Mouse (Mus musculus): ENCODE data around the gene Higd1b. TPM values are rescaled to one million over a fixed set of nuclear protein-coding genes. Genes with fewer than 3 reads are reported as not detected.

Higd1b gene
- polyA plus RNA-seq, 1 experiment from 2014 or later = 10.2 TPM

DNA sequence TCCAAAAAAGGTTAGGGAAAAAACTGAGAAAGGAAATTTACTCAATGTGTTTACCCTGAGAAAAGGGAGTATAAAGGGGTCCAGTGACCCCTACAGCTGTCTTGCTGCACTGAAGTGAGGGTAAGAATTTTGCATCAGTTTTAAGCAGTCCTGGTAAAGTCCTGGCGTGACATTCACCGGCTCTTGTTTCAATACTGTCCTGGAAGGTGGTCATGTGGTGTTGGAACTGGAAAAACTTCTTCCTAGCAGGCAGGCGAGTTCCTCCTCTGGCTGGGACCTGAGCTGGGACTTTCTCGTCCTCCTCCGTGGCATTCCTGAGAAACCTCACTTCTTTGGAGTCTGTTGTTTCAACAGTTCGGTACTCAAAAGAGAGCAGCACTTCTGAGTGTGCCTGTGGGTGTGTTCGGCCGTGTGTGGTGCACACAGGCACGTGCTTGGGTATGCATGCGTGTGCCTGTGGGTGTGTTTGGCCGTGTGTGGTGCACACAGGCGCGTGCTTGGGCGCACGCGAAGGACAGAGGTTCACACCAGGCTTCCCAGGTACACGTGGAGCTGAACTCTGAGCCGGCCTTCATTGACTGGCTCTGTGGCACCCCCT, 2.9 kb upstream of the Higd1b start:
- WGBS = 78% methylated on average over 18 of the region's 18 CpGs
- Histone ChIP-seq H3K27me3 (ENCODE audit: control insufficient read depth, insufficient read depth, low read length) (no peaks in the 10 kb centered on the region), H3K27ac (ENCODE audit: low read depth, low read length) (no peak overlapping the region), H3K4me2 (ENCODE audit: low read depth, low read length) (no peak overlapping the region), H3K36me3 (ENCODE audit: control insufficient read depth, insufficient read depth, low read length) (peaks cover 9% of the 10 kb centered on the region), H3K4me3 (ENCODE audit: low read depth, low read length) (no peak overlapping the region), H3K4me1 (ENCODE audit: control insufficient read depth, insufficient read depth, low read length) (no peaks in the 10 kb centered on the region), H3K9ac (replicated peaks; ENCODE audit: low read depth, low read length) (no peak overlapping the region), H3K9me3 (ENCODE audit: control insufficient read depth, low read length) (no peaks in the 10 kb centered on the region)
- no peak for ATAC-seq (ENCODE audit: low read depth)

DNA sequence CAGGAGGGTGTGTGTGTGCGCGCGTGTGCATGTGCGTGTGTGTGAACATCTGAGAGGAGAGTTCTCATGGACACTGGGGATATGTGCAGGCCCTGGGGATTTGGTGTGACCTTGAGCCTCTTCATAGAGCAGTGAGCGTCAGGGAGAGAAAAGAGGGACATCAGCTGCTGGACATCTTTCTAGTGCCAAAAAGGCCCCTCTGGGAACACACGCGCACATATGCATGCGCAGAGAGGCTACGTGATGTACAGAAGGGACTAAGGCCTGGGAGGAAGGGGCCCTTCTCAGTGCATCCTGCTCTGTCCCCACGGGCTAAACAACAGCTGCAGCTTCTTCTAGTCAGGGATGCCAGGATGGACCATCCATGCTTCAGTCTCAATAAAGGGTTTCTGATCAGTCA, 1.4 kb upstream of the Higd1b start:
- WGBS = 74% methylated on average over 10 of the region's 10 CpGs
- H3K4me3 ChIP-seq (ENCODE audit: low read depth, low read length) = no peak overlapping the region
- no peak for ATAC-seq (ENCODE audit: low read depth)
- no peaks in the 10 kb centered on the region for H3K27me3 ChIP-seq (ENCODE audit: control insufficient read depth, insufficient read depth, low read length)
- H3K27ac ChIP-seq (ENCODE audit: low read depth, low read length) = no peak overlapping the region
- no peak overlapping the region for H3K4me2 ChIP-seq (ENCODE audit: low read depth, low read length)
- no peak overlapping the region for H3K9ac ChIP-seq (replicated peaks; ENCODE audit: low read depth, low read length)
- peaks cover 23% of the 10 kb centered on the region for H3K36me3 ChIP-seq (ENCODE audit: control insufficient read depth, insufficient read depth, low read length)
- no peaks in the 10 kb centered on the region for H3K4me1 ChIP-seq (ENCODE audit: control insufficient read depth, insufficient read depth, low read length)
- no peaks in the 10 kb centered on the region for H3K9me3 ChIP-seq (ENCODE audit: control insufficient read depth, low read length)

DNA sequence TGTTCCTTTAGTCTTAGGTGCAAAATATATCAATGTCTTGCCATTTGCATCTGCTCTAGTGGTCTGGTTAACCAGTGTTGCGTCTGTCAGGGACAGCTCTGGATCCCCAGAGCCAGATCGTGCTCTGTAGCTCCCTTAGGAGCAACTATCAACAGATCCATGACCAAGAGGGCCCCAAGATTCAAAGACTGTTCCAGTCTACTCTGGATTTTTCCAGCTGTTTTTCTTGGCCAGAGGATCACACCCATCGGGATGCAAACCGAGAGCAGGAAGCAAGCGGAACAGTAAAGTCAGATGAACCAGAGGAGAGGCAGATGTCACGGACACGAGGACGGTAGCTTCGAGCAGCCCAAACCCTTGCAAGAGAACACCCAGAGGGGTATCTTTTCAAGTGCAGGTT, 497 bp downstream of the Higd1b start:
- Histone ChIP-seq H3K4me3 (ENCODE audit: low read depth, low read length) (no peak overlapping the region), H3K9me3 (ENCODE audit: control insufficient read depth, low read length) (no peaks in the 10 kb centered on the region), H3K4me2 (ENCODE audit: low read depth, low read length) (no peak overlapping the region), H3K27me3 (ENCODE audit: control insufficient read depth, insufficient read depth, low read length) (no peaks in the 10 kb centered on the region), H3K36me3 (ENCODE audit: control insufficient read depth, insufficient read depth, low read length) (peaks cover 36% of the 10 kb centered on the region), H3K4me1 (ENCODE audit: control insufficient read depth, insufficient read depth, low read length) (no peaks in the 10 kb centered on the region), H3K9ac (replicated peaks; ENCODE audit: low read depth, low read length) (no peak overlapping the region), H3K27ac (ENCODE audit: low read depth, low read length) (no peak overlapping the region)
- WGBS = 87% methylated on average over 9 of the region's 9 CpGs
- ATAC-seq (ENCODE audit: low read depth) = no peak

DNA sequence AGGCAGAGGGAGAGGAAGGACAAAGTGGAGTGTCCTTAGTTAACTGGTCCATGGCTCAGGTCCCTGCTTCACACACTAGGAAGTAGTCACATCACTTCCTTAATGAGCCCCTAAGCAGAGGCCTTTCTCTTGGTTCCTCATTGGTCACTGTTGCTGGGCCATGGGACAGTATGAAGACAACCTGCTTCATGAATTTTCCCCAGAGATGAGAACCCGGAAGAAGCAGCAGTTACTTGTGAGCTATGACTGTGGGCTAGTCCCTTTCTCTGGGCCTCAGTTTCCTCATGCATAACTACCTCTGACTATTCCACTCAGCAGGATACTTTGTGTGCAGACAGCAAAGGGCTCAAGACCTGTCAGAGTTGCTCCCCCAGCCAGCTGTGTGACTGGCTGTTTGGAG, 1.7 kb downstream of the Higd1b start:
- Histone ChIP-seq H3K4me1 (ENCODE audit: control insufficient read depth, insufficient read depth, low read length) (no peaks in the 10 kb centered on the region), H3K4me3 (ENCODE audit: low read depth, low read length) (no peak overlapping the region), H3K36me3 (ENCODE audit: control insufficient read depth, insufficient read depth, low read length) (peaks cover 46% of the 10 kb centered on the region), H3K4me2 (ENCODE audit: low read depth, low read length) (no peak overlapping the region), H3K9ac (replicated peaks; ENCODE audit: low read depth, low read length) (no peak overlapping the region), H3K27ac (ENCODE audit: low read depth, low read length) (no peak overlapping the region), H3K27me3 (ENCODE audit: control insufficient read depth, insufficient read depth, low read length) (no peaks in the 10 kb centered on the region), H3K9me3 (ENCODE audit: control insufficient read depth, low read length) (no peaks in the 10 kb centered on the region)
- WGBS = 100% methylated on average over 1 of the region's 1 CpGs
- ATAC-seq (ENCODE audit: low read depth) = no peak

DNA sequence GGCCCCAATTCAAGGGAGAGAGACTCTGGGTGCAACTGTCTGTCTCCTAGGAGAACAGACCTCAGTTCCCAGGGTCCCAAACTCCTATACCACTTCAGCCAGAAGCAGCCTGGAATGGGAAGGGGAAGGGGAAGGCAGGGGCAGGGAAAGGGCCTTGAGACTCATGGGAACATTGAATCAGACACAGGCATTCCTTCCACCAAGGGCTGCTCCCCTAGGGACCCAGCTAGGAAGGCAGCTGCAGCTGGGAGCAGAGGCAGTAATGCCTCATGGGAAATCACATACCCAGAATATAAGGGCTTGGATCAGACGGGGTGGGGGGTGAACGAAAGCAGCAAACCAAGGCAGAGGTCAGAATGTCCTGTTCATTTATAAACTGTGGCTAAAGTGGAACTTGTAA, 2.5 kb downstream of the Higd1b start:
- WGBS = 83% methylated on average over 2 of the region's 2 CpGs
- H3K36me3 ChIP-seq (ENCODE audit: control insufficient read depth, insufficient read depth, low read length) = peaks cover 53% of the 10 kb centered on the region

DNA sequence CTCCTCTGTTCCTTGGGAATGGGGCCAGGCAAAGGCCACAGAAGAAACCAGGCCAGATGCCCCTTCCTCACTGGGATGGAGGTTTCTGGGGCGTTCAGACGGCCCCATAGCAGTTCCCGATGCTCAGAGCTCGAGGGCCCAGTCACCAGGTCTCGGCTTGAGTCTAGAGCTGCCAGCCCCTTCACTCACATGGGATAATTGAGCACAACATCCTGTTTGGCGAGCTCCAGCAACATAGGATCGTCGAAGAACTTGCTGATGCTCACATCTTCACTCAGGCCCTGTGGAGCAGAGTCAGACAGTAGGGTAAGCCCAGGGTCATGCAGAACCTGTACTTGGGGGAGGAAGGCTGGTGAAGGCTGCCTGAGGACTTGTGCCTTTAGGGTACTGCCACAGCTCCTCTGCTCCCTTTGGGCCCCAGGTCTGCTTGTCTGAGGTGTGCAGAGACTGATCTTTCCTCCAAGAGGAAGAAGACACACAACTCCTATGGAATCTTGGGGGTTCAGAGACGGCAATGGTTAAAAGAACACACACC, 3.0 kb downstream of the Higd1b start:
- Histone ChIP-seq H3K27me3 (ENCODE audit: control insufficient read depth, insufficient read depth, low read length) (no peaks in the 10 kb centered on the region), H3K9me3 (ENCODE audit: control insufficient read depth, low read length) (no peaks in the 10 kb centered on the region), H3K4me1 (ENCODE audit: control insufficient read depth, insufficient read depth, low read length) (no peaks in the 10 kb centered on the region), H3K36me3 (ENCODE audit: control insufficient read depth, insufficient read depth, low read length) (peaks cover 58% of the 10 kb centered on the region), H3K4me2 (ENCODE audit: low read depth, low read length) (no peak overlapping the region), H3K4me3 (ENCODE audit: low read depth, low read length) (no peak overlapping the region), H3K27ac (ENCODE audit: low read depth, low read length) (no peak overlapping the region), H3K9ac (replicated peaks; ENCODE audit: low read depth, low read length) (no peak overlapping the region)
- 95% methylated on average over 9 of the region's 9 CpGs for WGBS
- no peak for ATAC-seq (ENCODE audit: low read depth)

More for the DNA sequence above, 2.5 kb downstream of the Higd1b start:
- Histone ChIP-seq H3K9ac (replicated peaks; ENCODE audit: low read depth, low read length) (no peak overlapping the region), H3K4me1 (ENCODE audit: control insufficient read depth, insufficient read depth, low read length) (no peaks in the 10 kb centered on the region), H3K27ac (ENCODE audit: low read depth, low read length) (no peak overlapping the region), H3K27me3 (ENCODE audit: control insufficient read depth, insufficient read depth, low read length) (no peaks in the 10 kb centered on the region), H3K9me3 (ENCODE audit: control insufficient read depth, low read length) (no peaks in the 10 kb centered on the region), H3K4me3 (ENCODE audit: low read depth, low read length) (no peak overlapping the region), H3K4me2 (ENCODE audit: low read depth, low read length) (no peak overlapping the region)
- no peak for ATAC-seq (ENCODE audit: low read depth)

DNA sequence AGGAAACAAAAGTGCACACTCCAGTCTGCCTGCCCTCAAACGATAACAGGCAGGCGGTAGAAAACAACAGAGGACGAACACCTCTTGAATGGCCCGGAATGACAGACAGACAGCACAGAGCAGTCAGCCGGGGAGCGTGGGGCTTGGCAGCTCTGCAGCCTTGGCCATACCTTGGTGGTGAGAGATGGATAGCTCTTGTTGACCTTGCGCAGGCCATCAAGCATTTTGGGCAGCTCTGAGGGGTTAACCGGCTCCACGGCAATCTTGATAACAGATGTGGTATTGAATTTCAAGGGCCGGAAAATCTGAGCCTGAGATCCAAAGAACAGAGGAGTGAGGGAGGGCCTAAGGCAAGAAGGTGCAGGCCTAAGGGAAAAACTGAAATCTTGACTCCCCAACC, 10.3 kb downstream of the Higd1b start:
- Histone ChIP-seq H3K4me3 (ENCODE audit: low read depth, low read length) (no peak overlapping the region), H3K9me3 (ENCODE audit: control insufficient read depth, low read length) (no peaks in the 10 kb centered on the region), H3K4me2 (ENCODE audit: low read depth, low read length) (no peak overlapping the region), H3K9ac (replicated peaks; ENCODE audit: low read depth, low read length) (no peak overlapping the region), H3K4me1 (ENCODE audit: control insufficient read depth, insufficient read depth, low read length) (no peaks in the 10 kb centered on the region), H3K36me3 (ENCODE audit: control insufficient read depth, insufficient read depth, low read length) (peaks cover 88% of the 10 kb centered on the region), H3K27ac (ENCODE audit: low read depth, low read length) (no peak overlapping the region), H3K27me3 (ENCODE audit: control insufficient read depth, insufficient read depth, low read length) (no peaks in the 10 kb centered on the region)
- no peak for ATAC-seq (ENCODE audit: low read depth)
- 89% methylated on average over 10 of the region's 10 CpGs for WGBS

DNA sequence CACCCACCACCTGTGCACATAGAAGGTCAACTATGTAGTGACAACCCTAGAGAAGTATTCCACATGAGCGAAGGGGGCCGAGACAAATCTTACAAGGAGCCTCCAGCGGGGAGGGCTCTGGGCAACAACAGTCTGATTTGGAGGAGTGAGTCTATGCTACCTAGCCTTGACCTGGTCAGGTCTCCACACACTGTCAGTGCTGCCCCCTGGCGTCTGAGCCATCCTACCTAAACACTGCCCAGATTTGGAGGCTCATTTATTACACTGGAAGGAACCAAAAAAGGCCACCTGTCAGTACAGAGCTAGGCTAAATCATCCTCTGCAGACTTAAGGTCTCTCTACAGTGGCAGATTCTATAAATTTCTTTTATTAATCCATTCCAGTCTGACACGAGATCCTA, 16.2 kb downstream of the Higd1b start:
- no peak overlapping the region for H3K4me2 ChIP-seq (ENCODE audit: low read depth, low read length)
- no peak overlapping the region for H3K27ac ChIP-seq (ENCODE audit: low read depth, low read length)
- 79% methylated on average over 5 of the region's 5 CpGs for WGBS
- no peaks in the 10 kb centered on the region for H3K4me1 ChIP-seq (ENCODE audit: control insufficient read depth, insufficient read depth, low read length)
- H3K27me3 ChIP-seq (ENCODE audit: control insufficient read depth, insufficient read depth, low read length) = no peaks in the 10 kb centered on the region
- H3K9me3 ChIP-seq (ENCODE audit: control insufficient read depth, low read length) = no peaks in the 10 kb centered on the region
- H3K36me3 ChIP-seq (ENCODE audit: control insufficient read depth, insufficient read depth, low read length) = peaks cover 56% of the 10 kb centered on the region
- no peak for ATAC-seq (ENCODE audit: low read depth)
- H3K4me3 ChIP-seq (ENCODE audit: low read depth, low read length) = no peak overlapping the region
- H3K9ac ChIP-seq (replicated peaks; ENCODE audit: low read depth, low read length) = no peak overlapping the region

DNA sequence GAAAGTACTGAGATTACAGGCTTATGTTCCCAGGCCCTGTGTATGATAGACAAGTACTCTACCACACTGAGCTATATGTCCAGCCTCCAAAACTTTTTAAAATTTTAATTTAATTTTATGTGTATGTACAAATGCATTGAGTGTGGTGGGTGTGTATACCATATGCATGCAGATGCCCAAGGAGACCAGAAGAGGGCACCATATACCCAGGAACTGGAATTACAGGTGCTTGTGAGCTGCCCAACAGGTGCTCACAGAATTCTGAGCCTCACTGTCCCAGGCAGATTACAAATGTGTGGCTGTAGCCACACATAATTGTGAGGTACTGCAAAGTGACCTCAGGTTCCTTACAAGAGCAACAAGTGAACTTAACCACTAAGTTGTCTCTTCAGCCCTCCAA, 18.1 kb downstream of the Higd1b start:
- no peaks in the 10 kb centered on the region for H3K4me1 ChIP-seq (ENCODE audit: control insufficient read depth, insufficient read depth, low read length)
- H3K9ac ChIP-seq (replicated peaks; ENCODE audit: low read depth, low read length) = no peak overlapping the region
- no peaks in the 10 kb centered on the region for H3K27me3 ChIP-seq (ENCODE audit: control insufficient read depth, insufficient read depth, low read length)
- no peak overlapping the region for H3K27ac ChIP-seq (ENCODE audit: low read depth, low read length)
- H3K36me3 ChIP-seq (ENCODE audit: control insufficient read depth, insufficient read depth, low read length) = peaks cover 48% of the 10 kb centered on the region
- no peak overlapping the region for H3K4me3 ChIP-seq (ENCODE audit: low read depth, low read length)
- H3K9me3 ChIP-seq (ENCODE audit: control insufficient read depth, low read length) = no peaks in the 10 kb centered on the region
- H3K4me2 ChIP-seq (ENCODE audit: low read depth, low read length) = no peak overlapping the region
- ATAC-seq (ENCODE audit: low read depth) = no peak

All from neural tube, embryonic 14.5 days (tissue).